Mouse (Mus musculus): Measurements from ENCODE around the gene 3110040N11Rik. TPM values are rescaled to one million over a fixed set of nuclear protein-coding genes. Genes with fewer than 3 reads are reported as not detected.
"Not testable (repeated sequence)": the region's sequence is repeated elsewhere in the genome, so short reads cannot be mapped to it uniquely, and the experiment has no call there.

Gene 3110040N11Rik
- polyA plus RNA-seq (2012; rRNA removed) (41.3 and 52.9 TPM in 2 replicates), polyA plus RNA-seq (2014; fragmentation: Nextera tagmentation; extraction: Ambion mirVana) (54.7 and 63.5 TPM in 2 replicates)

DNA sequence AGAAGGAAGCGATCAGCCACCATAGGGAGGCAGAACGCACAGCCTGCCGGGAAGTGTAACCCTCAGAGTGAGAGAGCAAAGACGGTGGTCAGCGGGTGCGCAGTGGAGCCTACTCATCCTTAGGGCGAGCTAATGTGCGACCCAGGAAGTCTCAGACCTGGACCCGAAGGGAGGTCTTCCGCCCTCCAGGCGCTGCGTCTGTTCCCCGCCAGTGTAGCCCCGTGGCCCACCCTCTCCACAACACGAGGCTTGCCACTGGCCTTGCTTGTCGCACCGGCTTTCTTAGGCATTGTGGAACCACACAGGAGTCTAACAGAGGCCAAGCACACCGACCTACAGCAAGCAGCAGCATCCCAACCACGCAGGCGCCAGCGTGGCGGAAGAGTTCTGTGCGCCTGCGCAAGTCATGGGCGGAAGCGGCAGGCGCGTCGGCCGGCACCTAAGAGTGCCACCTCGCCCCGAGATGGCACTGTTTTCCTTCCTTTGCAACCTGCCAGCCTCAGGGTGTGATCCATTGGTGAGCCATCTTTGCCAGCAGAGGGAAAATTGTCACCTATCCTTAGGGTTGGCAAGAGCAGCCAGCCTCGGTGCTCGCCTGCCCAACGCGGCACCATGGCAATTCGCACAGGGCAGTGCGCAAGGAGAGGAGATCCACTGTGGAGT is at the start of gene 3110040N11Rik:
3110040N11Rik (minus strand) TSS at position 384 of the 663 bp plus-strand sequence.
- Histone ChIP-seq H3K27ac (replicated peaks; ENCODE audit: low read depth, low read length) (peak within 1 kb of the TSS; percentile 97), H3K36me3 (ENCODE audit: control insufficient read depth, insufficient read depth, low read length) (peaks cover 14% of the 10 kb centered on the region), H3K4me1 (ENCODE audit: control insufficient read depth, insufficient read depth, low read length) (peaks cover 8% of the 10 kb centered on the region), H3K27me3 (ENCODE audit: control insufficient read depth, insufficient read depth, low read length) (no peaks in the 10 kb centered on the region), H3K9ac (ENCODE audit: low read depth, low read length, severe bottlenecking) (peak within 1 kb of the TSS; percentile 78), H3K9me3 (ENCODE audit: control insufficient read depth, low read length) (no peaks in the 10 kb centered on the region), H3K4me2 (replicated peaks; ENCODE audit: low read depth, low read length, severe bottlenecking) (peak within 1 kb of the TSS; percentile 82), H3K4me3 (replicated peaks; ENCODE audit: low read length) (peak within 1 kb of the TSS; percentile 52)
- TF ChIP-seq POLR2A (IDR thresholded peaks at IDR 0.05; ENCODE audit: borderline replicate concordance, extremely low read depth, insufficient read depth, insufficient read length): peak; percentile 84; the same call in 1 of the 2 replicates
- ATAC-seq (ENCODE audit: low FRiP score, low read depth): peak; percentile 92
- DNase-seq (ENCODE audit: low spot score): peak; percentile 89
- under 1% methylated on average over 38 of the region's 38 CpGs for whole genome bisulfite sequencing

DNA sequence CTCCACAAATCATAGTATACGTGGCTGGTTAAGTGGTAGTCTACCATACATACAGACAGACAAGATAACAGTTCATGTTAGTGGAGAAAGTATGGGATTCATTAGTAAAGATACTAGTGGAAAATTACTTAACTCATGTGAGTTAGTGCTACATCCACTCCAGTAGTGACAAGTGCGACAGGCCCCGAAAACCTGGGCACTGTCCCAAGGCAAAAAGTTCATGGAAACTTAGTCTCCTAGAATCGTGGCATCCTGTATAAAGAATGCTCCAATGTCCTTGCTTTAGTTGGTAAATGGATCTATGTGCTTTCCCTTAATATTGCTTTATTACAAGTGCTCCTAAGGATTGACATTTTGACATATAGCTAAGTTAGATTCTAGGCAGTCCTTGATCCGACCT is 48.5 kb upstream of the 3110040N11Rik start:
- DNase-seq (ENCODE audit: low spot score); H3K4me3 ChIP-seq (replicated peaks; ENCODE audit: low read length): not testable (repeated sequence)
- 85% methylated on average over 5 of the region's 5 CpGs for WGBS

DNA sequence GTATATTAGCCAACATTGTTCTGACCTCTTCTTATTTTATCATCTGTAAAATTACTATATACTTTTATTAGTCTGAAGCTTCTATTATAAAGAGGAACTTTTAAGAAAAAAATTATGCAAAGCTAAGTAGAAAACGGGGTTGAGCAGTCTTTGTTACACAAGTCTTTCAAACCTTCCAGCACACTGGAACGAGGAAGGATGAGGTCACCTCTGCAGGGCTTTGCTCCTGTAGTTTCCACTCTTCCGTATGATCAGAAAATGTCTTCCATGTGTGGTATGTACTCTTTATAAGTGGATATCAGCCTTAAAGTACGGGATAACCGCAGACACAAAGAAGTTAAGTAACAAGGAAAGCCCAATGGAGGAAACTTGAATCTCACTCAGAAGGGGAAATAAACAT is 46.2 kb upstream of the 3110040N11Rik start:
- DNase-seq (ENCODE audit: low spot score) (no peak), ATAC-seq (ENCODE audit: low FRiP score, low read depth) (no peak)
- H3K9me3 ChIP-seq (ENCODE audit: control insufficient read depth, low read length): no peaks in the 10 kb centered on the region
- TF ChIP-seq POLR2A (IDR thresholded peaks at IDR 0.05; ENCODE audit: borderline replicate concordance, extremely low read depth, insufficient read depth, insufficient read length): no peak
- no peaks in the 10 kb centered on the region for H3K27me3 ChIP-seq (ENCODE audit: control insufficient read depth, insufficient read depth, low read length)
- WGBS: 70% methylated on average over 5 of the region's 5 CpGs
- H3K27ac ChIP-seq (replicated peaks; ENCODE audit: low read depth, low read length): no peak overlapping the region
- no peak overlapping the region for H3K4me3 ChIP-seq (replicated peaks; ENCODE audit: low read length)
- H3K4me2 ChIP-seq (replicated peaks; ENCODE audit: low read depth, low read length, severe bottlenecking): no peak overlapping the region
- no peaks in the 10 kb centered on the region for H3K36me3 ChIP-seq (ENCODE audit: control insufficient read depth, insufficient read depth, low read length)
- no peaks in the 10 kb centered on the region for H3K4me1 ChIP-seq (ENCODE audit: control insufficient read depth, insufficient read depth, low read length)
- H3K9ac ChIP-seq (ENCODE audit: low read depth, low read length, severe bottlenecking): no peak overlapping the region

More for the DNA sequence above, 48.5 kb upstream of the 3110040N11Rik start:
- not testable (repeated sequence) for H3K9ac ChIP-seq (ENCODE audit: low read depth, low read length, severe bottlenecking); H3K9me3 ChIP-seq (ENCODE audit: control insufficient read depth, low read length); ATAC-seq (ENCODE audit: low FRiP score, low read depth); H3K4me2 ChIP-seq (replicated peaks; ENCODE audit: low read depth, low read length, severe bottlenecking); H3K27ac ChIP-seq (replicated peaks; ENCODE audit: low read depth, low read length); H3K36me3 ChIP-seq (ENCODE audit: control insufficient read depth, insufficient read depth, low read length); H3K27me3 ChIP-seq (ENCODE audit: control insufficient read depth, insufficient read depth, low read length); H3K4me1 ChIP-seq (ENCODE audit: control insufficient read depth, insufficient read depth, low read length)

DNA sequence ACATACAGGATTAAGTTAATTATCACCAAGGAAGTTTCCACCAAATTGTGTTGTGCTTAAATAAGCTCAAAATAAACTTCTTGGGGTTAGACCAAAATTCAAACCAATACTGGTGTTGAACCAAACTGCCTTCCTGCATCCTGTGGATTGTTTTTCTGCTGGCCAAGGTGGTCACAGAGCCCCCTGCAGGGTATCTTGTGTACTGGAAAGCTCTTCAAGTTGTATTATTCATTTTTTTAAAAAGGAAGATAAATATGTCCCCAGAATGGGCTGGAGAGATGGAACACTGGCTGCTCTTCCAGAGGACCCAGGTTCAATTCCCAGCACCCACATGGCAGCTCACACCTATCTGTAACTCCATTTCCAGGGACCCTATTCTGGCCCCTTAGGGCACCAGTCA is 45.6 kb upstream of the 3110040N11Rik start:
- no peak overlapping the region for H3K4me3 ChIP-seq (replicated peaks; ENCODE audit: low read length)
- H3K36me3 ChIP-seq (ENCODE audit: control insufficient read depth, insufficient read depth, low read length): no peaks in the 10 kb centered on the region
- H3K4me2 ChIP-seq (replicated peaks; ENCODE audit: low read depth, low read length, severe bottlenecking): no peak overlapping the region
- H3K27me3 ChIP-seq (ENCODE audit: control insufficient read depth, insufficient read depth, low read length): no peaks in the 10 kb centered on the region
- TF ChIP-seq POLR2A (IDR thresholded peaks at IDR 0.05; ENCODE audit: borderline replicate concordance, extremely low read depth, insufficient read depth, insufficient read length): no peak
- DNase-seq (ENCODE audit: low spot score) (no peak), ATAC-seq (ENCODE audit: low FRiP score, low read depth) (no peak)
- H3K4me1 ChIP-seq (ENCODE audit: control insufficient read depth, insufficient read depth, low read length): no peaks in the 10 kb centered on the region
- H3K9ac ChIP-seq (ENCODE audit: low read depth, low read length, severe bottlenecking): no peak overlapping the region
- H3K9me3 ChIP-seq (ENCODE audit: control insufficient read depth, low read length): no peaks in the 10 kb centered on the region
- H3K27ac ChIP-seq (replicated peaks; ENCODE audit: low read depth, low read length): no peak overlapping the region

DNA sequence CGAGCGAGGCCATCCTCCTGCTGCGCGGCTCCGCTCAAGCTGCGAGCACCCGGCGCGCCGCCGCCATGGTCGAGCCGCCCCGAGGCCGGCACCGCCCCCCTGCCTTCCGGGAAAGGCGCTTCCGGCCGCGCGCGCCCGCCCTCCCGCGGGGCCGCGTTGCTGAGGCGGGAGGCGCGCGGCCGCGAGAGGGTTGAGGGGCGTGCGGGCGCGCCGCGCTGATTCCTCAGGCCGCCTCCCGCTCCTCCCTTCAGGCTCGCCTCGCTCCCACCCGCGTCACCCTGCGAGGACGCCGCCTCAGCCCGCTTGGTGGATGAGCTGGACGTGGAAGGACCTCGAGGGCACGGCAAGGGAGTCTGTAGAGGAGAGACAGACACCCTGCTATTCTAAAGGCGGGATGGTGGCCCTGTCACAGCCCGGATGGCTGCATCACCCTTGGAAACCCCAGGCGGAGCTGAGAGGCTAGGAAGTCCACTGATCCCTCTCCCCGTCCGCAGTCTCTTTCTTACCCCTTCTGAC is 40.2 kb upstream of the 3110040N11Rik start, which contains the start of gene Btbd1:
Btbd1 (minus strand) TSS at position 53 of the 516 bp plus-strand sequence.
- under 1% methylated on average over 35 of the region's 58 CpGs for WGBS
- Histone ChIP-seq H3K36me3 (ENCODE audit: control insufficient read depth, insufficient read depth, low read length) (no peaks in the 10 kb centered on the region), H3K9me3 (ENCODE audit: control insufficient read depth, low read length) (no peaks in the 10 kb centered on the region), H3K27ac (replicated peaks; ENCODE audit: low read depth, low read length) (peak within 1 kb of the TSS; percentile 93), H3K27me3 (ENCODE audit: control insufficient read depth, insufficient read depth, low read length) (no peaks in the 10 kb centered on the region), H3K4me2 (replicated peaks; ENCODE audit: low read depth, low read length, severe bottlenecking) (peak within 1 kb of the TSS; percentile 61), H3K9ac (ENCODE audit: low read depth, low read length, severe bottlenecking) (peak within 1 kb of the TSS; percentile 82), H3K4me1 (ENCODE audit: control insufficient read depth, insufficient read depth, low read length) (peaks cover 25% of the 10 kb centered on the region), H3K4me3 (replicated peaks; ENCODE audit: low read length) (peak within 1 kb of the TSS; percentile 78)
- peak; percentile 48; the same call in 1 of the 2 replicates for TF ChIP-seq POLR2A (IDR thresholded peaks at IDR 0.05; ENCODE audit: borderline replicate concordance, extremely low read depth, insufficient read depth, insufficient read length)
- DNase-seq (ENCODE audit: low spot score): peak; percentile 93
- peak; percentile 92 for ATAC-seq (ENCODE audit: low FRiP score, low read depth)
